Mouse (Mus musculus) cortical plate, adult 2 months (tissue): ENCODE measurements around the gene Ptpra.

Experiments used
- CTCF ChIP-seq: fragments of 200-500 bp; IDR thresholded peaks from 2 replicates; pipeline ENCODE4 v1.5.1; 2011; ENCODE audit warnings: mild to moderate bottlenecking, control low read depth, low read length; ENCODE audit not compliant: insufficient read depth; ENCODE audit errors: extremely low read depth
- POLR2A ChIP-seq: fragments of 200-500 bp; IDR thresholded peaks from 2 replicates; pipeline ENCODE4 v1.6.1; 2011; ENCODE audit warnings: mild to moderate bottlenecking, low read length, control low read depth; ENCODE audit not compliant: insufficient read depth; ENCODE audit errors: extremely low read depth

DNA sequence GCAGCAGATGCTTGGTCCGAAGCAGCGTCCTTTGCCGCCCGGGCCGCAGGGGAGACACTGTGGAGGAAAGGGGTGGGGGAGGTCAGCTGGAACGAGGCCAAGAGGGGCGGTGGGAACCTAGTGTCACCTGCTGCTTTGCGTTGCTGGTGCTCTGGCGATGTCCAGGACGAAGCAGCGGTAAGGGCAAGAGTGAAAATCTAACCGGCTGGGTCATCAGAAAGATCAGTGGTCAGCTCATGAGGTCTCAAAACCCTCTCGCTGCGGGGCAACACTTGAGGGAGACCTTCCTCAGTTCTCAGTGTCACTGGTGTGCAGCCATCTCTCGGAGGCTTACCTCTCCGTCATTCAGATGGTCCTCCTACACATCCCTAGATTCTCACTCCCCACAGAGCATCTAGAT is 131.1 kb downstream of the Ptpra start:
- TF ChIP-seq CTCF (no peak), POLR2A (no peak)
